Mouse (Mus musculus): Measurements from ENCODE around the gene Doc2g. TPM values are rescaled to one million over a fixed set of nuclear protein-coding genes. Genes with fewer than 3 reads are reported as not detected.

Gene Doc2g
- polyA plus RNA-seq, 1 experiment from 2014 or later = 6.7 TPM

GRCm38 (mm10) chr19:4001752-4002151 lies 1.4 kb upstream of the Doc2g start:
- Histone ChIP-seq H3K27ac (replicated peaks) (peak overlapping the region; percentile 97; the same call in 1 of the 2 replicates), H3K27me3 (replicated peaks) (no peaks in the 10 kb centered on the region), H3K9ac (replicated peaks) (no peak overlapping the region; the same call in 1 of the 2 replicates), H3K4me1 (peaks cover 22% of the 10 kb centered on the region), H3K4me2 (peak overlapping the region; percentile 80), H3K9me3 (replicated peaks) (no peaks in the 10 kb centered on the region), H3K36me3 (peaks cover 11% of the 10 kb centered on the region), H3K4me3 (replicated peaks) (peak overlapping the region; percentile 83; the same call in 1 of the 2 replicates)
- ATAC-seq (ENCODE audit: low FRiP score) = no peak
- WGBS = 86% methylated on average over 5 of the region's 5 CpGs

- Histone ChIP-seq H3K9me3 (replicated peaks) (no peaks in the 10 kb centered on the region), H3K9ac (replicated peaks) (no peak overlapping the region), H3K36me3 (peaks cover 30% of the 10 kb centered on the region), H3K4me1 (peaks cover 22% of the 10 kb centered on the region), H3K27me3 (replicated peaks) (no peaks in the 10 kb centered on the region), H3K4me3 (replicated peaks) (no peak overlapping the region), H3K27ac (replicated peaks) (no peak overlapping the region), H3K4me2 (no peak overlapping the region)
- ATAC-seq (ENCODE audit: low FRiP score) = no peak
- 77% methylated on average over 12 of the region's 12 CpGs for WGBS
Measured at GRCm38 (mm10) chr19:4003641-4004040, 528 bp downstream of the Doc2g start.

- Histone ChIP-seq H3K4me1 (peaks cover 20% of the 10 kb centered on the region), H3K4me2 (no peak overlapping the region), H3K9me3 (replicated peaks) (no peaks in the 10 kb centered on the region), H3K27ac (replicated peaks) (no peak overlapping the region), H3K36me3 (peaks cover 36% of the 10 kb centered on the region), H3K4me3 (replicated peaks) (no peak overlapping the region), H3K9ac (replicated peaks) (no peak overlapping the region), H3K27me3 (replicated peaks) (no peaks in the 10 kb centered on the region)
- WGBS = 88% methylated on average over 15 of the region's 15 CpGs
- no peak for ATAC-seq (ENCODE audit: low FRiP score)
Measured at GRCm38 (mm10) chr19:4004331-4004730, 1.2 kb downstream of the Doc2g start.

GRCm38 (mm10) chr19:4005091-4005490 lies 2.0 kb downstream of the Doc2g start:
- Histone ChIP-seq H3K36me3 (peaks cover 44% of the 10 kb centered on the region), H3K9ac (replicated peaks) (no peak overlapping the region), H3K27ac (replicated peaks) (no peak overlapping the region), H3K4me3 (replicated peaks) (no peak overlapping the region), H3K27me3 (replicated peaks) (no peaks in the 10 kb centered on the region), H3K9me3 (replicated peaks) (no peaks in the 10 kb centered on the region), H3K4me1 (peaks cover 13% of the 10 kb centered on the region), H3K4me2 (no peak overlapping the region)
- 89% methylated on average over 9 of the region's 9 CpGs for WGBS
- ATAC-seq (ENCODE audit: low FRiP score) = no peak

- H3K4me1 ChIP-seq = peaks cover 13% of the 10 kb centered on the region
- no peak overlapping the region for H3K4me3 ChIP-seq (replicated peaks)
- H3K27me3 ChIP-seq (replicated peaks) = no peaks in the 10 kb centered on the region
- no peaks in the 10 kb centered on the region for H3K9me3 ChIP-seq (replicated peaks)
- no peak overlapping the region for H3K9ac ChIP-seq (replicated peaks)
- peaks cover 46% of the 10 kb centered on the region for H3K36me3 ChIP-seq
- no peak overlapping the region for H3K4me2 ChIP-seq
- no peak for ATAC-seq (ENCODE audit: low FRiP score)
- WGBS = 94% methylated on average over 8 of the region's 8 CpGs
- H3K27ac ChIP-seq (replicated peaks) = no peak overlapping the region
Measured at GRCm38 (mm10) chr19:4005971-4006370, 2.9 kb downstream of the Doc2g start.

GRCm38 (mm10) chr19:4011086-4011485 lies 8.0 kb downstream of the Doc2g start:
- 97% methylated on average over 5 of the region's 5 CpGs for WGBS
- peaks cover 44% of the 10 kb centered on the region for H3K36me3 ChIP-seq
- no peak overlapping the region for H3K27ac ChIP-seq (replicated peaks)

GRCm38 (mm10) chr19:4012432-4013022 lies 9.4 kb downstream of the Doc2g start, which contains the start of gene Ndufv1:
Gene Ndufv1, minus strand, starts transcription at chr19:4012806.
- H3K9ac ChIP-seq (replicated peaks) = peak within 1 kb of the TSS; percentile 77
- H3K36me3 ChIP-seq = peaks cover 29% of the 10 kb centered on the region
- no peaks in the 10 kb centered on the region for H3K9me3 ChIP-seq (replicated peaks)
- peaks cover 18% of the 10 kb centered on the region for H3K4me1 ChIP-seq
- H3K4me3 ChIP-seq (replicated peaks) = peak within 1 kb of the TSS; percentile 88
- H3K27ac ChIP-seq (replicated peaks) = peak within 1 kb of the TSS; percentile 85
- WGBS = under 1% methylated on average over 45 of the region's 45 CpGs
- H3K4me2 ChIP-seq = peak within 1 kb of the TSS; percentile 62
- ATAC-seq (ENCODE audit: low FRiP score) = peak; percentile 99
- no peaks in the 10 kb centered on the region for H3K27me3 ChIP-seq (replicated peaks)

More at GRCm38 (mm10) chr19:4011086-4011485, 8.0 kb downstream of the Doc2g start:
- peak overlapping the region; percentile 62 for H3K4me2 ChIP-seq
- H3K9me3 ChIP-seq (replicated peaks) = no peaks in the 10 kb centered on the region
- no peak for ATAC-seq (ENCODE audit: low FRiP score)
- no peak overlapping the region for H3K9ac ChIP-seq (replicated peaks)
- H3K4me3 ChIP-seq (replicated peaks) = no peak overlapping the region
- no peaks in the 10 kb centered on the region for H3K27me3 ChIP-seq (replicated peaks)
- peaks cover 18% of the 10 kb centered on the region for H3K4me1 ChIP-seq

GRCm38 (mm10) chr19:4013066-4013465 lies 10.0 kb downstream of the Doc2g start:
- no peaks in the 10 kb centered on the region for H3K9me3 ChIP-seq (replicated peaks)
- H3K27ac ChIP-seq (replicated peaks) = no peak overlapping the region
- H3K36me3 ChIP-seq = peaks cover 24% of the 10 kb centered on the region
- 27% methylated on average over 9 of the region's 9 CpGs for WGBS
- ATAC-seq (ENCODE audit: low FRiP score) = peak; percentile 48
- peak overlapping the region; percentile 88 for H3K4me3 ChIP-seq (replicated peaks)
- peaks cover 18% of the 10 kb centered on the region for H3K4me1 ChIP-seq
- no peaks in the 10 kb centered on the region for H3K27me3 ChIP-seq (replicated peaks)
- H3K4me2 ChIP-seq = peak overlapping the region; percentile 62
- 0 out of 2 replicates have a peak overlapping the region, but pooled peaks have one; percentile 18 for H3K9ac ChIP-seq (replicated peaks)

GRCm38 (mm10) chr19:4014802-4015201 lies 11.7 kb downstream of the Doc2g start:
- H3K36me3 ChIP-seq = peaks cover 8% of the 10 kb centered on the region; the same call in 1 of the 2 replicates
- H3K4me2 ChIP-seq = no peak overlapping the region
- no peak overlapping the region for H3K27ac ChIP-seq (replicated peaks)
- no peaks in the 10 kb centered on the region for H3K27me3 ChIP-seq (replicated peaks)
- no peak overlapping the region for H3K9ac ChIP-seq (replicated peaks)
- no peak for ATAC-seq (ENCODE audit: low FRiP score)
- H3K9me3 ChIP-seq (replicated peaks) = no peaks in the 10 kb centered on the region
- no peak overlapping the region for H3K4me3 ChIP-seq (replicated peaks)
- H3K4me1 ChIP-seq = peaks cover 21% of the 10 kb centered on the region

- no peaks in the 10 kb centered on the region for H3K9me3 ChIP-seq (replicated peaks)
- no peak for ATAC-seq (ENCODE audit: low FRiP score)
- no peak overlapping the region for H3K4me3 ChIP-seq (replicated peaks)
- H3K36me3 ChIP-seq = 0 out of 2 replicates have a peak, but pooled peaks cover 4% of the 10 kb centered on the region
- no peak overlapping the region for H3K4me2 ChIP-seq
- no peak overlapping the region for H3K27ac ChIP-seq (replicated peaks)
- H3K9ac ChIP-seq (replicated peaks) = no peak overlapping the region
- WGBS = 72% methylated on average over 5 of the region's 5 CpGs
- H3K27me3 ChIP-seq (replicated peaks) = no peaks in the 10 kb centered on the region
- peaks cover 21% of the 10 kb centered on the region for H3K4me1 ChIP-seq
Measured at GRCm38 (mm10) chr19:4015635-4016034, 12.5 kb downstream of the Doc2g start.

- H3K9ac ChIP-seq (replicated peaks) = no peak overlapping the region
- no peak overlapping the region for H3K27ac ChIP-seq (replicated peaks)
- H3K4me1 ChIP-seq = peaks cover 6% of the 10 kb centered on the region
- ATAC-seq (ENCODE audit: low FRiP score) = no peak
- no peak overlapping the region for H3K4me2 ChIP-seq
- no peaks in the 10 kb centered on the region for H3K9me3 ChIP-seq (replicated peaks)
- H3K27me3 ChIP-seq (replicated peaks) = no peaks in the 10 kb centered on the region
- no peaks in the 10 kb centered on the region for H3K36me3 ChIP-seq
- H3K4me3 ChIP-seq (replicated peaks) = no peak overlapping the region
- 74% methylated on average over 10 of the region's 10 CpGs for WGBS
Measured at GRCm38 (mm10) chr19:4017921-4018587, 14.9 kb downstream of the Doc2g start.
